In the genomic region with DNA sequence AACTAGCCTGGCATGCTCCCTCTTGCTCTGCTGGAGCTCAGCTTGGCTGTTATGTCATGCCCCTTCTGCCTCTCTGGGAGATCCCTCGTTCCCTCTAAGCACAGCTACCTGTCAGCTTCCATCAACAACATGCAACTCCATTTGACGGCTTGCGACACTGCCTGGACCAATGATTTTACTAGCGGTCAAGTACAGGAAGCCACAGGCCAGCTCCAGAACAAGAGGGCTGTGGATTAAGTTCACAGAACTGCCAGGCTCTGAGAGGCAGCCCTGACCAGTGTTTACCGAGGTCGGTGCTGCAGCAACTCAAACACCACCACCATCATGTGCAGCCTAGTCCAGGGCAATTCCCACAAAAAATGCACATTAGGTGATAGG, we compare ENCODE assay signal across 19 mouse cellular contexts. TPM values are rescaled to one million over a fixed set of nuclear protein-coding genes. Genes with fewer than 3 reads are reported as not detected.
DNase-seq lines count a peak whose midpoint lies in the region; ATAC-seq and TF ChIP-seq lines count a peak whose summit lies in the region.
"Had no signal": no experiment of that assay in that cellular context is flagged by ENCODE, and none has a peak within 500 bp of the region (broad histone marks: within the 10 kb centered on the region; RNA-seq: fewer than 3 reads in every experiment).

No protein-coding gene starts in this region.

- no peak for ATAC-seq in heart, embryonic 14.5 days (ENCODE audit: insufficient number of reproducible peaks, insufficient read depth, low FRiP score, low read depth)
- ATAC-seq in granulocyte monocyte progenitor cell, adult 5-6 weeks (replicated peaks; ENCODE audit: poor library complexity, severe bottlenecking), result 0 out of 2 replicates have a peak, but pooled peaks have one; percentile 27
- ATAC-seq: forebrain, embryonic 16.5 days had no signal

- H3K79me2 ChIP-seq in C2C12 (ENCODE audit: control insufficient read depth, insufficient read depth), result no peaks in the 10 kb centered on the region

- DNase-seq in heart, adult 18-20 months, result no peak
- DNase-seq in lung, postnatal 25 days (ENCODE audit: low spot score), result peak; percentile 57
- no peak for DNase-seq in adrenal gland, adult 2 months
- no peak for DNase-seq in right cerebral cortex, postnatal 25 days
- DNase-seq: cerebellum, adult 8-10 months; embryo, embryonic 11 days; liver, embryonic 13.5 days; thymus, adult 2 months had no signal

- peak overlapping the region; percentile 39; the same call in 1 of the 2 replicates for H3K9ac ChIP-seq in heart, embryonic 14.5 days (ENCODE audit: low read length)
- H3K9ac ChIP-seq: hindbrain, embryonic 15.5 days; kidney, embryonic 15.5 days; liver, embryonic 13.5 days had no signal

- H3K4me2 ChIP-seq in heart, embryonic 14.5 days (ENCODE audit: low read length), result peak overlapping the region; percentile 30
- H3K4me2 ChIP-seq: hindbrain, embryonic 15.5 days; kidney, embryonic 15.5 days; liver, embryonic 13.5 days had no signal

- peaks cover 48% of the 10 kb centered on the region for H3K36me3 ChIP-seq in heart, embryonic 14.5 days (ENCODE audit: control insufficient read depth, insufficient read depth, low read length)
- H3K36me3 ChIP-seq in C2C12 (ENCODE audit: control insufficient read depth, insufficient read depth), result peaks cover 38% of the 10 kb centered on the region

- peak overlapping the region; percentile 20 for H3ac ChIP-seq in C2C12 (ENCODE audit: control insufficient read depth, insufficient read length, low read depth)

- H3K4me3 ChIP-seq in heart, embryonic 14.5 days (ENCODE audit: control insufficient read depth in 1 of 2, insufficient read depth in 1 of 2, low read depth in 1 of 2, low read length in 2 of 2), result no peak overlapping the region
- H3K4me3 ChIP-seq in C2C12 (ENCODE audit: insufficient read depth, poor library complexity, severe bottlenecking), result no peak overlapping the region
- H3K4me3 ChIP-seq: hindbrain, embryonic 15.5 days; kidney, embryonic 15.5 days; liver, embryonic 13.5 days; midbrain, embryonic 10.5 days had no signal

- no peak for TF ChIP-seq CTCF in C2C12 (IDR thresholded peaks at IDR 0.05; ENCODE audit: control insufficient read depth, insufficient read depth, insufficient read length)

- H3K9me3 ChIP-seq in heart, embryonic 14.5 days (ENCODE audit: control insufficient read depth, low read length), result no peaks in the 10 kb centered on the region
- H3K9me3 ChIP-seq: hindbrain, embryonic 15.5 days; kidney, embryonic 15.5 days; liver, embryonic 13.5 days; midbrain, embryonic 10.5 days had no signal

- peak overlapping the region; percentile 83 to 84 for H3K27ac ChIP-seq in heart, embryonic 14.5 days (replicated peaks in 1 of 2; ENCODE audit: control insufficient read depth in 1 of 2, insufficient read depth in 1 of 2, low read depth in 2 of 2, low read length in 2 of 2)
- H3K27ac ChIP-seq: hindbrain, embryonic 15.5 days; kidney, embryonic 15.5 days; liver, embryonic 13.5 days had no signal

- H3K79me3 ChIP-seq in C2C12 (ENCODE audit: low read depth), result no peaks in the 10 kb centered on the region

- H3K27me3 ChIP-seq in heart, embryonic 14.5 days (ENCODE audit: control insufficient read depth, insufficient read depth, low read length), result no peaks in the 10 kb centered on the region
- no peaks in the 10 kb centered on the region for H3K27me3 ChIP-seq in C2C12 (ENCODE audit: control insufficient read depth, insufficient read depth, insufficient read length)
- H3K27me3 ChIP-seq: hindbrain, embryonic 15.5 days; kidney, embryonic 15.5 days; liver, embryonic 13.5 days had no signal

- peaks cover 19 to 24% of the 10 kb centered on the region in 2 experiments for H3K4me1 ChIP-seq in heart, embryonic 14.5 days (ENCODE audit: control insufficient read depth in 2 of 2, insufficient read depth in 2 of 2, low read length in 2 of 2)
- H3K4me1 ChIP-seq: hindbrain, embryonic 15.5 days; midbrain, embryonic 10.5 days had no signal

- 24% methylated on average over 6 of the region's 6 CpGs for WGBS in heart, embryonic 14.5 days

TF ChIP-seq in C2C12, 6 proteins besides CTCF, POLR2A, EP300 and RAD21:
- TF ChIP-seq FOSL1 (IDR thresholded peaks at IDR 0.05; ENCODE audit: insufficient read depth, low read length, poor library complexity, severe bottlenecking), result no peak
- TF ChIP-seq CEBPB (IDR thresholded peaks at IDR 0.05; ENCODE audit: low read depth), result no peak
- no peak for TF ChIP-seq MAX (IDR thresholded peaks at IDR 0.05)
- TF ChIP-seq MYOD1 (IDR thresholded peaks at IDR 0.05; ENCODE audit: control insufficient read depth, insufficient read length, low read depth), result no peak
- no peak for TF ChIP-seq MYOG (IDR thresholded peaks at IDR 0.05; ENCODE audit: control insufficient read depth, extremely low read depth, insufficient read length)
- no peak for TF ChIP-seq USF1 (IDR thresholded peaks at IDR 0.05; ENCODE audit: low read depth)

RNA-seq across cellular contexts. Expression of a gene that starts 12.2 kb away (rescaled TPM):
- polyA plus RNA-seq in heart, embryonic 14.5 days (2014; fragmentation: Nextera tagmentation; extraction: Ambion mirVana), result not detected in 2 replicates
- total RNA-seq in heart, adult 18-20 months (2021), result not detected
- not detected for polyA plus RNA-seq in C2C12 (2012; fragmentation: generic; extraction: Trizol)
- total RNA-seq in granulocyte monocyte progenitor cell, adult 5-6 weeks (2014; fragmentation: Nextera tagmentation), result not detected in 2 replicates
- not detected in 2 replicates for total RNA-seq in granulocyte monocyte progenitor cell, adult 5-6 weeks (2017)
- not detected for total RNA-seq in adrenal gland, adult 2 months (2021)
- polyA plus RNA-seq in adrenal gland, adult 2 months (2012; rRNA removed), result not detected in 2 replicates
- total RNA-seq: gastrocnemius, postnatal 14 days; layer of hippocampus, adult 8-10 months; left cerebral cortex, postnatal 14 days had no signal
- polyA plus RNA-seq: brain, embryonic 14.5 days; forebrain, embryonic 16.5 days; hindbrain, embryonic 15.5 days; kidney, embryonic 15.5 days; liver, embryonic 13.5 days; midbrain, embryonic 10.5 days had no signal

RNA-seq across cellular contexts. Expression of a gene that starts 25.2 kb away (rescaled TPM):
- 0.08 TPM in 1 of 2 replicates, not detected in the other for polyA plus RNA-seq in heart, embryonic 14.5 days (2014; fragmentation: Nextera tagmentation; extraction: Ambion mirVana)
- under 1 TPM; 0.30 to 0.44 TPM for total RNA-seq in heart, adult 18-20 months (2021)
- polyA plus RNA-seq in C2C12 (2012; fragmentation: generic; extraction: Trizol), result not detected
- not detected in 2 replicates for total RNA-seq in granulocyte monocyte progenitor cell, adult 5-6 weeks (2014; fragmentation: Nextera tagmentation)
- total RNA-seq in granulocyte monocyte progenitor cell, adult 5-6 weeks (2017), result not detected in 2 replicates
- under 1 TPM; 0.20 to 0.24 TPM for total RNA-seq in adrenal gland, adult 2 months (2021)
- not detected in 2 replicates for polyA plus RNA-seq in adrenal gland, adult 2 months (2012; rRNA removed)
- total RNA-seq: left cerebral cortex, postnatal 14 days had no signal
- polyA plus RNA-seq: forebrain, embryonic 16.5 days; midbrain, embryonic 10.5 days had no signal

RNA-seq across cellular contexts. Expression of a gene that starts 54.9 kb away (rescaled TPM):
- 166 and 170 TPM in 2 replicates for polyA plus RNA-seq in heart, embryonic 14.5 days (2014; fragmentation: Nextera tagmentation; extraction: Ambion mirVana)
- total RNA-seq in heart, adult 18-20 months (2021), result 100 to 1,000 TPM; 105 to 106 TPM
- 16.8 TPM for polyA plus RNA-seq in C2C12 (2012; fragmentation: generic; extraction: Trizol)
- 15.9 and 23.6 TPM in 2 replicates for total RNA-seq in granulocyte monocyte progenitor cell, adult 5-6 weeks (2014; fragmentation: Nextera tagmentation)
- total RNA-seq in granulocyte monocyte progenitor cell, adult 5-6 weeks (2017), result 58.2 and 68.9 TPM in 2 replicates
- 100 to 1,000 TPM; 102 to 133 TPM for total RNA-seq in adrenal gland, adult 2 months (2021)
- 2.7 and 2.9 TPM in 2 replicates for polyA plus RNA-seq in adrenal gland, adult 2 months (2012; rRNA removed)

RNA-seq across cellular contexts. Expression of a gene that starts 55.1 kb away (rescaled TPM):
- 30.4 and 30.7 TPM in 2 replicates for polyA plus RNA-seq in heart, embryonic 14.5 days (2014; fragmentation: Nextera tagmentation; extraction: Ambion mirVana)
- 10 to 100 TPM; 28.3 to 29.7 TPM for total RNA-seq in heart, adult 18-20 months (2021)
- 22.1 TPM for polyA plus RNA-seq in C2C12 (2012; fragmentation: generic; extraction: Trizol)
- 19.7 and 31.5 TPM in 2 replicates for total RNA-seq in granulocyte monocyte progenitor cell, adult 5-6 weeks (2014; fragmentation: Nextera tagmentation)
- total RNA-seq in granulocyte monocyte progenitor cell, adult 5-6 weeks (2017), result 10.4 and 12.9 TPM in 2 replicates
- 10 to 100 TPM; 23.7 to 32.4 TPM for total RNA-seq in adrenal gland, adult 2 months (2021)
- polyA plus RNA-seq in adrenal gland, adult 2 months (2012; rRNA removed), result 31.1 TPM in 2 replicates
